Mouse (Mus musculus): ENCODE data around the gene Gramd4.

DNA sequence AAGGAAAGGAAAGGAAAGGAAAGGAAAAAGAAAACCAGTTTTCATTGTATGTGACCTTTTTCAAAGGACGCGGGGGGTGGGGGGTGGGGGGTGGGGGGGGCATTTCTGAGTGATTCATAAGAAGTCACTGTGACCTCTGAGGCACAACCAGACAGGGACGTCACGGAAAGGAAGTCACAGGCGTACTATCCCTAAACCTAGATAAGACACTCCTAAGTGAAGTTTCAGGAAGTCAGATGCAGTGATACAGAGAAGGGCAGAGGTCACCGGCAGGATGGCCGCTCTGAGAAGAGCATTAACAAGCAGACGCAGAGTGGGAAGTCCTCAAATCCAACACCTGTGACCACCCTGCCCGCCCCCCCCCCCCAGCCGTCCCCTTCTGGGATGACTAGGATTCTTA, 103.4 kb downstream of the Gramd4 start:
- TF ChIP-seq CTCF (IDR thresholded peaks at IDR 0.05; ENCODE audit: control insufficient read depth, insufficient read depth, insufficient read length) (no peak), MAX (IDR thresholded peaks at IDR 0.05) (no peak), MYOG (IDR thresholded peaks at IDR 0.05; ENCODE audit: control insufficient read depth, extremely low read depth, insufficient read length) (no peak), USF1 (IDR thresholded peaks at IDR 0.05; ENCODE audit: low read depth) (no peak), CEBPB (IDR thresholded peaks at IDR 0.05; ENCODE audit: low read depth) (no peak), MYOD1 (IDR thresholded peaks at IDR 0.05; ENCODE audit: control insufficient read depth, insufficient read length, low read depth) (no peak)
